Mouse (Mus musculus) bone marrow, adult 2 months (tissue): ENCODE measurements at regions not wholly inside any gene's neighbourhood (a gene's known extent, or its start where the extent isn't known, plus 50 kb on each side); places are given as distances from the start of the nearest gene placed in this dataset.

Experiments
- CTCF ChIP-seq: fragments of 200-500 bp; IDR thresholded peaks from 2 replicates; pipeline ENCODE4 v1.5.1; 2011; ENCODE audit warnings: low read length, control low read depth; ENCODE audit not compliant: control insufficient read depth, insufficient read depth
- POLR2A ChIP-seq: fragments of 200-500 bp; IDR thresholded peaks from 2 replicates; pipeline ENCODE4 v1.6.1; 2011; ENCODE audit warnings: low read depth, mild to moderate bottlenecking, control low read depth, low read length, borderline replicate concordance; ENCODE audit not compliant: control insufficient read depth

DNA sequence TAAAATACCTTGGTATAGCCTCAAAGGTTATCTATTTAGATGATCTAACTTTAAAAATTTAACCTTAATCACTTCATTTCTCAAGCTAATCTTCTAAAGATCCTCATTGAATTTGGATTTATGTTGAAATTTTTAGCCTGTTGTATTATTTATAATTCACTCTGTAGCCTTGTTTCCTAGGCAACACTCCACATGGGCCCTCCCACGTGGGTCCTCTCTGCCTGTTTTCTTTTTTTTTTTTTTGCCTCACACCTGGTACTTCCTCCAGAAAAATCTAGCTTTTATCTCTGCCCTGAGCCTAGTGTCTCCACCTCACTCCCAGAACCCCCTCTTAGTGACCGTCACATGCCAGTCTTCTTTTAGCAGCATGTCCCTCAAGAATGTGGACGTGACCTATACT lies 113.9 kb downstream of the Gm815 start:
- TF ChIP-seq CTCF (no peak), POLR2A (no peak)
